In the genomic region with DNA sequence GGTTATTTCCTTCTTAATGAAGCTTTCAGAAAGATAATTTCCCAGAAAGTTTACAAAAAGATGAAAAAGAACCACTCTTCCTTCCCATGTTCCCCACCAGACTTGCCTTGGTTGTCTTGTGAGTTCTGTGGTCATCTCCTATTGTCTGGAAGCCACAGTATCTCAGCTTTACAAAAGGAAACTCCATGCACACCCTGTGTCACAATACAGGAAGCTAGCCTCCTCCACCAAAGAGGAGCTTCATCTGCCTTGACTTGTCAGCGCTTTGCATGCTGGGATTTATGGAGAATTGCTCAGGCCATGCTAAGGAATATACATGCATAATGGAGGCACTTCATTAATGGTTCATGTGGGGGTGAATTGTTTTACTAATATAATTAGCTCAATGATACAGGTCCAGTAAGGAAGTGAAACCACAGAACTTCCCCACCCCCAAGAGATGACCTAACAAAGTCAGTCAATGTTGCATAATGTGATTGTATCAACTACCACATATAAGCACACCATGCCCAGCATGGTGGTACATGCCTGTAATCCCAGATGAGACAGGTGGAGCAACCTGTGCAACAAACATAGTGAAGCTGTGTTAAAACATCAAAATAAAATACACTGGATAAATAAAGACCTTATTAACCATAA, we compare ENCODE assay signal across 18 mouse cellular contexts. TPM values are rescaled to one million over a fixed set of nuclear protein-coding genes. Genes with fewer than 3 reads are reported as not detected.
DNase-seq lines count a peak whose midpoint lies in the region; ATAC-seq and TF ChIP-seq lines count a peak whose summit lies in the region.
"Had no signal": no experiment of that assay in that cellular context is flagged by ENCODE, and none has a peak within 500 bp of the region (broad histone marks: within the 10 kb centered on the region; RNA-seq: fewer than 3 reads in every experiment).

No protein-coding gene starts in this region.

- H3K27ac ChIP-seq in liver, adult 2 months (replicated peaks; ENCODE audit: insufficient read depth, low read depth, low read length) = no peak overlapping the region
- H3K27ac ChIP-seq: embryonic facial prominence, embryonic 15.5 days; forebrain, embryonic 10.5 days; stomach, postnatal 0 days had no signal

- TF ChIP-seq CTCF in liver, adult 2 months (IDR thresholded peaks at IDR 0.05; ENCODE audit: low read depth, low read length) = no peak

- H3K4me3 ChIP-seq in liver, adult 2 months (ENCODE audit: insufficient read depth, low read depth, low read length) = no peak overlapping the region
- H3K4me3 ChIP-seq: embryonic facial prominence, embryonic 15.5 days; forebrain, embryonic 10.5 days had no signal

- H3K27me3 ChIP-seq in liver, adult 2 months (ENCODE audit: control insufficient read depth, insufficient read depth, low read length) = no peaks in the 10 kb centered on the region
- H3K27me3 ChIP-seq in splenic B cell, adult 2 months (ENCODE audit: control insufficient read depth, insufficient read depth, low read length, poor library complexity, severe bottlenecking) = no peaks in the 10 kb centered on the region
- H3K27me3 ChIP-seq: embryonic facial prominence, embryonic 15.5 days had no signal

- DNase-seq in heart, adult 18-20 months = peak; percentile 28 to 40
- DNase-seq in heart, postnatal 10 days = no peak
- peak; percentile 20 for DNase-seq in liver, adult 2 months (ENCODE audit: extremely low read depth, low read depth, low spot score)
- no peak for DNase-seq in liver
- peak; percentile 67 for DNase-seq in splenic B cell, adult 2 months (ENCODE audit: low read depth, low spot score)
- DNase-seq in adrenal gland, postnatal 36 days = no peak
- no peak for DNase-seq in gastrocnemius, adult 18-20 months (ENCODE audit: low spot score)
- DNase-seq: adrenal gland, postnatal 25 days; cerebellum, adult 9-10 months; gastrocnemius, postnatal 36 days; liver, postnatal 0 days; thymus, postnatal 25 days had no signal

- ATAC-seq in hematopoietic stem cell, adult 5-6 weeks (replicated peaks in 1 of 2; ENCODE audit: insufficient read depth in 1 of 2, low FRiP score in 2 of 2, low TSS enrichment in 1 of 2, low read depth in 1 of 2, poor library complexity in 2 of 2, severe bottlenecking in 2 of 2) = peak; percentile 32 to 58; a peak in 2 of 4 replicates
- ATAC-seq: activated CD4-positive, CD25-positive, alpha-beta regulatory T cell, adult 4 months; liver, postnatal 0 days; midbrain, embryonic 16.5 days had no signal

- 84% methylated on average over 1 of the region's 1 CpGs for WGBS in liver, adult 2 months

- intact Hi-C loops in heart, postnatal 10 days (cut with DNase I) = no loop called here

- TF ChIP-seq POLR2A in liver, adult 2 months (IDR thresholded peaks at IDR 0.05; ENCODE audit: extremely low read depth, insufficient read depth, low read length) = no peak

- H3K4me1 ChIP-seq in liver, adult 2 months (ENCODE audit: control insufficient read depth, insufficient read depth, low read length) = no peaks in the 10 kb centered on the region
- H3K4me1 ChIP-seq: forebrain, embryonic 10.5 days had no signal

- no peak overlapping the region for H3K9ac ChIP-seq in liver, adult 2 months (ENCODE audit: low read depth, low read length)
- H3K9ac ChIP-seq: embryonic facial prominence, embryonic 15.5 days; liver, postnatal 0 days had no signal

- no peaks in the 10 kb centered on the region for H3K36me3 ChIP-seq in liver, adult 2 months (ENCODE audit: control insufficient read depth, insufficient read depth, low read length)
- H3K36me3 ChIP-seq in splenic B cell, adult 2 months (ENCODE audit: control insufficient read depth, insufficient read depth, low read length, poor library complexity, severe bottlenecking) = no peaks in the 10 kb centered on the region
- H3K36me3 ChIP-seq: embryonic facial prominence, embryonic 15.5 days; forebrain, embryonic 10.5 days had no signal

- H3K79me2 ChIP-seq in liver, adult 2 months (ENCODE audit: control insufficient read depth, insufficient read depth, low read length) = no peaks in the 10 kb centered on the region

RNA-seq across cellular contexts. Expression of a gene that starts 19.5 kb away (rescaled TPM):
- 10 to 100 TPM; 62.6 to 68.2 TPM for total RNA-seq in heart, adult 18-20 months (2021)
- total RNA-seq in heart, postnatal 10 days (2021) = 10 to 100 TPM; 39.0 to 50.1 TPM
- total RNA-seq in liver, adult 2 months (2014; rRNA removed) = 18.9 TPM in 2 replicates
- polyA plus RNA-seq in liver, adult 2 months (2012; rRNA removed) = 13.5 and 16.2 TPM in 2 replicates
- 32.8 and 32.9 TPM in 2 replicates for total RNA-seq in hematopoietic stem cell, adult 5-6 weeks (2017)
- 10 to 100 TPM; 24.0 to 32.7 TPM for total RNA-seq in adrenal gland, postnatal 36 days (2021)
- 10 to 100 TPM; 14.6 to 19.4 TPM for total RNA-seq in gastrocnemius, adult 18-20 months (2021)

Comparison
In these comparisons a context has a peak if more than half of its experiments do, and no peak if none do; other contexts are left out.
1. DNase-seq: peak in heart, adult 18-20 months (2 of 2), liver, adult 2 months (single experiment) and splenic B cell, adult 2 months (single experiment); none in heart, postnatal 10 days (0 of 2), liver (single experiment), adrenal gland, postnatal 36 days (0 of 2) and gastrocnemius, adult 18-20 months (single experiment).